Mouse (Mus musculus) G1E (cell line): ENCODE measurements around the gene Homer1.

Source experiments
- CTCF ChIP-seq: IDR thresholded peaks from 2 replicates; pipeline ENCODE4 v1.5.1; 2012; ENCODE audit warnings: low read depth, low read length, inconsistent platforms, mixed read lengths
- GATA1 ChIP-seq: IDR thresholded peaks from 2 replicates; pipeline ENCODE4 v1.6.1; 2012; ENCODE audit warnings: borderline replicate concordance, low read length, inconsistent platforms, mixed read lengths
- GATA2 ChIP-seq: IDR thresholded peaks from 2 replicates; pipeline ENCODE4 v1.6.1; 2012; ENCODE audit warnings: low read depth, low read length, inconsistent platforms, borderline replicate concordance
- POLR2AphosphoS5 ChIP-seq: IDR thresholded peaks from 2 replicates; pipeline ENCODE4 v1.6.1; 2012; ENCODE audit warnings: low read depth, low read length, inconsistent platforms; ENCODE audit not compliant: insufficient replicate concordance
- TAL1 ChIP-seq: conservative IDR thresholded peaks from 2 replicates; pipeline ENCODE4 v1.6.1; 2012; ENCODE audit warnings: low read depth, low read length, inconsistent platforms, mixed read lengths

GRCm38 (mm10) chr13:93429205-93429604 is 129.8 kb downstream of the Homer1 start:
- TF ChIP-seq CTCF, result no peak
- no peak for TF ChIP-seq GATA1
- TF ChIP-seq POLR2AphosphoS5, result no peak
- TF ChIP-seq TAL1, result no peak
- TF ChIP-seq GATA2, result no peak
